Mouse (Mus musculus) adrenal gland, postnatal 36 days (tissue): Measurements from ENCODE around the gene Olfr48. TPM values are rescaled to one million over a fixed set of nuclear protein-coding genes. Genes with fewer than 3 reads are reported as not detected.

Source experiments
- DNase-seq, 2 experiments: peaks; one replicate each; pipeline ENCODE4 v3.0.0; 2021; ENCODE audit warnings: mixed read lengths in 1 of 2
- long read RNA-seq, 2 experiments: library from polyadenylated mRNA; stranded (forward); transcript quantifications; one replicate each; pipeline ENCODE4 v2.0.0; 2021; ENCODE audit warnings: borderline sequencing depth in 2 of 2
- total RNA-seq, 2 experiments: library from RNA; stranded (reverse); gene quantifications; 2 replicates each; pipeline ENCODE4 v1.2.3; 2021

The Olfr48 gene
- total RNA-seq = not detected
- long read RNA-seq, experiment 1 = 0 reads
- long read RNA-seq, experiment 2 = 0 reads

DNA sequence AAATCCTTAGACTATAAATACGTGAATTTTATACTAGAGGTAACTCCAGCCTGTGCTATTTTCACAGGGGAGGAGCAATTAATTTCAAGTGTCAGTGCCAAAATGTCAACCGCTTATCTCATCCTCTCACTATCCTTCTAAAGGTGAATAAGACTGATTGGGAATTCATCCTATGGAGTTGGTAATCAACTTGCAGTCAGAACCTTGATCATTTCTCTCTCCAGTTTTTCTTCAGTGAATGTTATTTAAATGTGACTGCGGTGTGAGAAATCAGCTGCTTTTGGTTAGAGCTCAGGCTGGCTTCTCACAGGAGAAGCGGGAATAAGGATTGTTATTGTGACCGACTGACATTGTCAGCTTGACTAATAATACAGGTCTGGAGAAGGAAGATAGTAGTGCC is at the start of gene Olfr48:
TSS of gene Olfr48 (minus strand) at position 101 of the 400 bp plus-strand sequence.
- DNase-seq = no peak

GRCm38 (mm10) chr2:89878137-89878536 is 30.1 kb upstream of the Olfr48 start, which contains the start of gene Olfr1257:
Gene Olfr1257 (plus strand): TSS chr2:89878437.
- no peak for DNase-seq

- no peak for DNase-seq
These were observed 1.2 kb upstream of the Olfr48 start for GRCm38 (mm10) chr2:89849230-89849629.

DNA sequence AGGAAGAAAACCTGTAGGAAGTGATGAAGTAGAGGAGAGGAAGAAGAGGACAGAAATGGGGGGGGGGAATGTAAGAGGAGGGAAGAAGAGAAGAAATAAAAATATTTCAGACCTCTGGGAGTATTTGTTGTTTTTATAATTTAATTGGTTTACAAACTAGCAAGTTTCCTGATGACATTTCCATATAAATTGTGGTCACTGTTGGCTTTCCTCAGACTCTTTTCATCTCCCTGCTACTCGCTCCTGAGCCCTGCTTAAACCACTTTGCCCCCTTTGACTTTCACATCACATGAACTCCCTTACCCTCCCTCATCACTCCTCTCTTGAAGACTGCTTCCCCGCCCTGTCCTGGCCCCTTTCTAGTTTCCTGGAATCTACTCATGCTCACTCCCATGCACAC is 6.5 kb downstream of the Olfr48 start, which contains the start of gene Olfr1256:
TSS of gene Olfr1256 (minus strand) at position 101 of the 400 bp plus-strand sequence.
- DNase-seq = no peak

GRCm38 (mm10) chr2:89820216-89820615 is 27.8 kb downstream of the Olfr48 start:
- peak in 1 of 2 experiments; percentile 9 for DNase-seq

DNA sequence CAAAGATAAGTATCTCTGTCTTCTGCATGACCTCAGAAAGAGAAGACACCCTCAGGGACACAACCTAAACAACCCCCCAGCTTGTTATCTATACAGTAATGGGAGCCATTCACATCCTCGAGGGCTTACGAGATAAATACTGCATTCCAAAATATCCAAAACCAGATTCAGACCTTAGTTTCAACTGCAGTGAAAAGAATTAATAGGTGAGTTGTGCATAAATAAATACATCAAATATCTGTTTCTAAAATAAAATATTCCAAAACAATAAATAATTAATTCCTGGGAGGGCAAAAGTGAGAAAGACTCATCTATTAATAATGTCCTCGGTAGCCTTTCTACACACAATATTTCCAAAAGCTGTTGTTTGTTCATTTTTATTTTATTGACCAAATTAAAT is 36.3 kb downstream of the Olfr48 start, which contains the start of gene Olfr1255:
TSS of gene Olfr1255 (plus strand) at position 301 of the 400 bp plus-strand sequence.
- DNase-seq = no peak

DNA sequence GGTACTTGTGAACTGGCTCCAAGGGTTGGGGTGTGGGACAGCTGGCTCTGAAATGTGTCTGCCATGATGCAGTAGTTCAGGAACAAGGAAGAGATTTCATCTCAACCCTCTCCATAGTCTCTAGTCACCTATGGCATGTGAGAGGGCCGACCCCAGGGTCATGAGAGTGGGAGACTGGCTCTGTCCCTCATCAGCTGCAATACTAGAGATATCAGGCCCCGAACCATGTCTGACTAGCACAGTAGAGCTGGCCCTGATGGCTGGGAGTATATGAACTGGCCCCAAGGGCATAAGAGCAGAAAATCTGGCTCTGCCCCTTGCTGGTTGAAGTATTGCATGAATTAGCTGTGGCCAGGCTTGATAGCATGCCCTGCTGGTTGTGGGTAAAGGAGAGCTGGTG is 37.3 kb downstream of the Olfr48 start:
- DNase-seq = no peak

DNA sequence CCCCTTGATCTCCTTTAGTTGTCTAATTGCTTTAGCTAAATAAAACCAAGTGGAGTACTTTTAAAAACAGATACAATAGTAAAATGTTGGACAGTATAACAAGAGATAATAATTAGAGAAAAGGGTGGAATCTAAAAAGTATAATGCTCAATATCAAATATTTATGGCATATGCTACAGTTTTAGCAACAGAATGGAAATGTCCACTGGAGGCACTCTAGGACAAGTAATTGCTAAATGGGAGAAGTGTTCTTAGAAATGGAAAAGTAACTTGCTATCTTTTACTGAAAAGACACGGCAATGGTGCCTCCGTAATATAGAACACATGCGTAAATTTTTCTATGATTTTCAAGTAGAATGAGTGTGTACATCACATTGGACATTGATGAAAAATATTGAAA is 48.4 kb downstream of the Olfr48 start:
- DNase-seq = no peak

DNA sequence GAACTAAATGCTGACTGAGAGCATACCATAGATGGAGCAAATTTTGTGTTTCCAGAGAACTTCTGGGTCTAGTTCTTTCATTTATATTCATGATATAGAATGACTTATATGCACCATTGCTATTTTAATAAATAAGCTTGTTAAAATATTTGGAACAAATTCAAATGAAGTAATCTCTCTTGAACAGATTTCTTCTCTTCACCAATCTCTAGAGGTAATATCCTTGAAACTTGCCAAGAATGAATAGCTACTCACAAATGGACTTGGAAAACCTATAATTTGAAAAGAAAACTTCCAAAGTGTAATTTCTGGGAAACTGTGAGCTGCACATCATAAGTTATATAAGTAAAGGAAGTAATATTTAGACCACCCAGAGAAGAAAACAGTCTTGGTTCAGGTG is 54.5 kb downstream of the Olfr48 start, which contains the start of gene Olfr1254:
TSS of gene Olfr1254 (minus strand) at position 101 of the 400 bp plus-strand sequence.
- no peak for DNase-seq

Other genes with a start within 250 kb of the Olfr48 start
- gene Olfr1247, start 234.1 kb downstream of the Olfr48 start, total RNA-seq = not detected
- gene Olfr1248, start 230.0 kb downstream of the Olfr48 start, total RNA-seq = not detected
- not detected for gene Olfr1249, start 213.2 kb downstream of the Olfr48 start, total RNA-seq
- not detected for gene Olfr1250, start 186.7 kb downstream of the Olfr48 start, total RNA-seq
- gene Olfr1251, start 176.3 kb downstream of the Olfr48 start, total RNA-seq = not detected
- not detected for gene Olfr1252, start 123.2 kb downstream of the Olfr48 start, total RNA-seq
- not detected for gene Olfr1253, start 91.1 kb downstream of the Olfr48 start, total RNA-seq
- gene Olfr1254, start 54.6 kb downstream of the Olfr48 start, total RNA-seq = not detected
- not detected for gene Olfr1255, start 36.2 kb downstream of the Olfr48 start, total RNA-seq
- gene Olfr1256, start 6.7 kb downstream of the Olfr48 start, total RNA-seq = not detected
- not detected for gene Olfr1257, start 30.2 kb upstream of the Olfr48 start, total RNA-seq
- gene Olfr1258, start 79.1 kb upstream of the Olfr48 start, total RNA-seq = not detected
- not detected for gene Olfr1259, start 100.5 kb upstream of the Olfr48 start, total RNA-seq
- gene Olfr1260, start 126.1 kb upstream of the Olfr48 start, total RNA-seq = not detected
- gene Olfr1261, start 143.0 kb upstream of the Olfr48 start, total RNA-seq = not detected
- not detected for gene Olfr1262, start 151.9 kb upstream of the Olfr48 start, total RNA-seq
- gene Olfr1263, start 163.9 kb upstream of the Olfr48 start, total RNA-seq = not detected
- gene Olfr1264, start 177.4 kb upstream of the Olfr48 start, total RNA-seq = not detected
- not detected for gene Olfr1265, start 187.1 kb upstream of the Olfr48 start, total RNA-seq
- not detected for gene Olfr140, start 215.4 kb upstream of the Olfr48 start, total RNA-seq